Mouse (Mus musculus) CH12.LX (cell line): ENCODE measurements at regions not wholly inside any gene's neighbourhood (a gene's known extent, or its start where the extent isn't known, plus 50 kb on each side); places are given as distances from the start of the nearest gene placed in this dataset.

ENCODE experiments used
- CTCF ChIP-seq, 2 experiments: IDR thresholded peaks in 1 of 2; conservative IDR thresholded peaks in 1 of 2; 2 replicates each; pipeline ENCODE4 v1.5.1; 2011 to 2012; ENCODE audit warnings: low read depth in 2 of 2, low read length in 2 of 2, improper control_type of control experiment in 1 of 2, inconsistent platforms in 1 of 2, mild to moderate bottlenecking in 1 of 2, moderate library complexity in 1 of 2
- HCFC1 ChIP-seq: IDR thresholded peaks from 2 replicates; pipeline ENCODE4 v1.6.1; 2012; ENCODE audit warnings: low read depth, mild to moderate bottlenecking, inconsistent platforms, low read length, improper control_type of control experiment
- JUND ChIP-seq: conservative IDR thresholded peaks from 2 replicates; pipeline ENCODE4 v1.6.1; 2011; ENCODE audit warnings: low read depth, low read length, improper control_type of control experiment
- MAFK ChIP-seq: IDR thresholded peaks from 2 replicates; pipeline ENCODE4 v1.6.1; 2011; ENCODE audit warnings: low read length, improper control_type of control experiment; ENCODE audit not compliant: insufficient replicate concordance
- NELFE ChIP-seq: IDR thresholded peaks from 2 replicates; pipeline ENCODE4 v1.6.1; 2011; ENCODE audit warnings: low read depth, low read length, improper control_type of control experiment
- NRF1 ChIP-seq: IDR thresholded peaks from 2 replicates; pipeline ENCODE4 v1.6.1; 2014; ENCODE audit warnings: low read depth, mild to moderate bottlenecking, inconsistent platforms, low read length, improper control_type of control experiment, moderate library complexity
- POLR2A ChIP-seq: IDR thresholded peaks from 2 replicates; pipeline ENCODE4 v1.6.1; 2011; ENCODE audit warnings: low read depth, mild to moderate bottlenecking, improper control_type of control experiment, low read length
- POLR2AphosphoS2 ChIP-seq: IDR thresholded peaks from 2 replicates; pipeline ENCODE4 v1.6.1; 2011; ENCODE audit warnings: low read depth, low read length, improper control_type of control experiment
- SIN3A ChIP-seq: IDR thresholded peaks from 2 replicates; pipeline ENCODE4 v1.6.1; 2012; ENCODE audit warnings: low read length, improper control_type of control experiment, inconsistent platforms
- UBTF ChIP-seq: IDR thresholded peaks from 2 replicates; pipeline ENCODE4 v1.6.1; 2012; ENCODE audit warnings: low read depth, mild to moderate bottlenecking, inconsistent platforms, low read length, improper control_type of control experiment, moderate library complexity

DNA sequence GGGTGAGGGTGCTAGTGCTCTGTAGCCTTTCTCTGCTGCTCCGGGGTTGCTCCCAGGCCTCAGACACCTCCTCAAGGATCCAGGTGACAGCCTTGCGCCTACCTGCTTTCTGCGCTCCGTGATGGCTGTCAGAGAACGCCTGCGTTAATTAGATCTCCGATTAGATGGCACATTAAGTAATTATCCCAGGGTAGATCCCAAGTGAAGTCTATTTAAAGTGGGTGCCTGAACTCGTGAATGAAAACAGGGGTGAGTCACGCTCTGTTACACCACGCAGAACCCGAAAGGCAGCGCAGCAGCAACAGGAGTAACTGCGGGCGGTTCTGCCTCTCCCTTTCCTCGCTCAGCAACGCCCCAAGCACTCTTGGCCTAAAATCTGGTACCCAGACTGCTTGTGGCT, 108.2 kb upstream of the Gm14444 start:
- TF ChIP-seq NRF1 (no peak), UBTF (no peak), CTCF (conservative IDR thresholded peaks at IDR 0.05 in 1 of 2, IDR thresholded peaks at IDR 0.05 in 1 of 2; ENCODE audit: low read depth in 2 of 2, low read length in 2 of 2) (no peak), HCFC1 (no peak), JUND (no peak), MAFK (no peak), POLR2AphosphoS2 (no peak), SIN3A (no peak), NELFE (no peak), POLR2A (no peak)
